Mouse (Mus musculus) forebrain, embryonic 15.5 days (tissue): ENCODE measurements around the gene Rfx4. TPM values are rescaled to one million over a fixed set of nuclear protein-coding genes. Genes with fewer than 3 reads are reported as not detected.

Experiments
- ATAC-seq: fragments of 200-750 bp; cut with Nextera tagmentation; replicated peaks from 2 replicates; pipeline ENCODE4 v1.8.0; 2017; ENCODE audit warnings: mild to moderate bottlenecking, moderate TSS enrichment, moderate library complexity
- H3K27ac ChIP-seq: fragments of 300-500 bp; sonication (generic); replicated peaks from 2 replicates; pipeline ENCODE4 v1.5.1; 2015; ENCODE audit warnings: mild to moderate bottlenecking, inconsistent platforms
- H3K27me3 ChIP-seq: fragments of 300-500 bp; sonication (generic); 2 replicates; pipeline ENCODE4 v1.6.1; 2015; ENCODE audit warnings: inconsistent platforms
- H3K36me3 ChIP-seq: fragments of 300-500 bp; sonication (generic); 2 replicates; pipeline ENCODE4 v1.6.1; 2015; ENCODE audit warnings: mild to moderate bottlenecking, inconsistent platforms
- H3K4me1 ChIP-seq: fragments of 300-500 bp; sonication (generic); 2 replicates; pipeline ENCODE4 v1.6.1; 2015; ENCODE audit warnings: inconsistent platforms
- H3K4me2 ChIP-seq: fragments of 300-500 bp; sonication (generic); replicated peaks from 2 replicates; pipeline ENCODE4 v1.6.1; 2015; ENCODE audit warnings: mild to moderate bottlenecking, inconsistent platforms
- H3K4me3 ChIP-seq: fragments of 300-500 bp; sonication (generic); 2 replicates; pipeline ENCODE4 v1.5.1; 2015; ENCODE audit warnings: mild to moderate bottlenecking, inconsistent platforms
- H3K9ac ChIP-seq: fragments of 300-500 bp; sonication (generic); replicated peaks from 2 replicates; pipeline ENCODE4 v1.6.1; 2015; ENCODE audit warnings: mild to moderate bottlenecking, inconsistent platforms
- H3K9me3 ChIP-seq: fragments of 300-500 bp; sonication (generic); 2 replicates; pipeline ENCODE4 v1.6.1; 2016; ENCODE audit warnings: inconsistent platforms
- WGBS: fragments of 180-500 bp; shearing (Covaris S2); methylation state at CpG from one replicate; pipeline ENCODE4 v1.1.7; 2015; ENCODE audit warnings: mixed read lengths; 5-methylcytosine and 5-hydroxymethylcytosine counted together
- polyA plus RNA-seq: library from polyadenylated mRNA; unstranded; fragments of >200 nt; fragmentation: Nextera tagmentation; extraction: Ambion mirVana; gene quantifications from 2 replicates; pipeline ENCODE4 v1.2.1, GENCODE M21; 2015

The Rfx4 gene
- polyA plus RNA-seq, 1 experiment from 2014 or later = 7.1 TPM

GRCm38 (mm10) chr10:84936832-84937515 lies 181.1 kb downstream of the Rfx4 start:
- Histone ChIP-seq H3K4me2 (no peak overlapping the region), H3K4me1 (no peaks in the 10 kb centered on the region), H3K36me3 (no peaks in the 10 kb centered on the region; the same call in 1 of the 2 replicates), H3K4me3 (no peak overlapping the region), H3K27me3 (no peaks in the 10 kb centered on the region), H3K27ac (no peak overlapping the region), H3K9ac (no peak overlapping the region), H3K9me3 (no peaks in the 10 kb centered on the region)
- WGBS = 85% methylated on average over 4 of the region's 4 CpGs
- ATAC-seq = no peak

GRCm38 (mm10) chr10:84938094-84938820 lies 182.4 kb downstream of the Rfx4 start:
- H3K36me3 ChIP-seq = no peaks in the 10 kb centered on the region; the same call in 1 of the 2 replicates
- ATAC-seq = no peak
- no peaks in the 10 kb centered on the region for H3K9me3 ChIP-seq
- no peak overlapping the region for H3K4me3 ChIP-seq
- no peak overlapping the region for H3K9ac ChIP-seq
- H3K27me3 ChIP-seq = no peaks in the 10 kb centered on the region
- WGBS = 71% methylated on average over 14 of the region's 14 CpGs
- no peak overlapping the region for H3K4me2 ChIP-seq
- no peak overlapping the region for H3K27ac ChIP-seq
- H3K4me1 ChIP-seq = no peaks in the 10 kb centered on the region

DNA sequence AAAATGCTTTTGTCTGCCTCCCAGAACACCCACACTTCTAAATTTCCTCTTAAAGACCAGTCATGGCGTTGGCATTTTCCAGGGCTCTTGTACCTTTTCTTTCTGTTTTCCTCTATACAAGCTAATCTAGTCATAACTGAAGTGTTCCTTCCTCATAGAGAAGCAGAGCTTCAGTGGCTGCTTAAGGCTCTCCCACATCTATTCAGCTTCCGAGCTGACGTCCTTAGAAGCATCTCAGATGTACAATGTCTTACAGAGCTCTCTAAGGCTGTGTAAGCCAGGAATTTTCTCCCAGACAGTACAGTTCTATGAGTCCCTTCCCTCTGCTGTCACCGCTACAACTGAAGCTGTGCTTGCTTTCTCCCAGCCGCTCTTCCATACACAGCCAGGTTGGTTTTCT lies 183.0 kb downstream of the Rfx4 start:
- ATAC-seq = no peak
- H3K9ac ChIP-seq = no peak overlapping the region
- H3K27ac ChIP-seq = no peak overlapping the region
- H3K4me3 ChIP-seq = no peak overlapping the region
- H3K36me3 ChIP-seq = no peaks in the 10 kb centered on the region; the same call in 1 of the 2 replicates
- H3K4me1 ChIP-seq = no peaks in the 10 kb centered on the region
- WGBS = 66% methylated on average over 5 of the region's 5 CpGs
- no peaks in the 10 kb centered on the region for H3K27me3 ChIP-seq
- no peak overlapping the region for H3K4me2 ChIP-seq
- no peaks in the 10 kb centered on the region for H3K9me3 ChIP-seq

GRCm38 (mm10) chr10:84940356-84940755 lies 184.5 kb downstream of the Rfx4 start:
- no peak for ATAC-seq
- Histone ChIP-seq H3K27me3 (no peaks in the 10 kb centered on the region), H3K27ac (no peak overlapping the region), H3K4me3 (no peak overlapping the region), H3K4me1 (no peaks in the 10 kb centered on the region), H3K36me3 (no peaks in the 10 kb centered on the region; the same call in 1 of the 2 replicates), H3K4me2 (no peak overlapping the region), H3K9me3 (no peaks in the 10 kb centered on the region), H3K9ac (no peak overlapping the region)
- 82% methylated on average over 1 of the region's 1 CpGs for WGBS

DNA sequence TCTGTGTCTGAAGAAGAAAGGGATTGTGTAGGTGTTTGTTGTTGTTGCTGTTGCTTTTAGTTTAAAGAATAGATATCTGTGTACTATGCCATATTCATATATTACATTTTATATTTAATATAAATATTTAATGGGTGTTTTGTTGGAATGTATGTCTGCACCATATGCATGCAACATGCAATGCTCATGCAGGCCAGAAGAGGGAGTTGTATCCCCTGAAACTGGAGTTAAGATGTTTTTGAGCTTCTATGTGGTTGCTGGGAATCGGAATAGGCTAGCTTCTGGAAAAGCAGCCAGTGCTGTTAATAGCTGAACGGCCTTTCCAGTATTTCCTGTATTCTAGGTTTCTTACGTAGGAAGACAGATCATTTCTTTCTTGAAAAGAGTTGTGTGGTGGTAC lies 189.8 kb downstream of the Rfx4 start:
- WGBS = 96% methylated on average over 3 of the region's 3 CpGs
- no peaks in the 10 kb centered on the region for H3K4me1 ChIP-seq

DNA sequence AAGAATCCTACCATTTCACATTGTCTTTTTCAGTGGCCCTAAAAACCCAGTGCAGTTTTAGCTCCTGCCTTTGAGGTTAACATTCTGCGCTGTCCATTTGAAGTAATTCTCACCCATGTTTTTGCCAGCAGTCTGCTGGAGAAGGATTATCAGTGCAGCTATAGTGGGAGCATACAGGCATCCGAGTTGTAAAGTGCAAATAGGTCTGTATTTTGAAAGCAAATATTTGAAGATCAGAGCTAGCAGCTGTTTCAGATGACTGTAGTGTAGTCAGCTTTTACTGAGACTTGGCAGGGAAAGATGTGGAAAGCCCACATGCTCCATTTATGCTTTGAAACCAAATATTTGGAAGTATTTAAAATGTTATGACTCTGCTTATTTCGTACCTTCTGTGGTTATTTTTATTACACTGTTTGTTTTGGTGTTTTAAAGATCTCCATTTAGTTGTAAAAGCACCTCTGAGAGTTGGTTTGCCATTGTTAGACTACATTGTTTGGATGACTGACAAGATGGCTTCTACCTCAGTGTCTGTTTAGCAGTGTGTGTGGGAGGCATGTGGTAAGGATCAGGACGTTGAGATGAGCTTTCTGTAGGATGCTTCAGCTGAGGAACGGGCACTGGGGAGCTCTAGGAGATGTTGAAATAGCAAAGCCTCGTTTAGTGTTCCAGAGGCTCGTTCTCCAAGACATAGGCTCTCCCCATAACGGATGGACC lies 193.3 kb downstream of the Rfx4 start:
- Histone ChIP-seq H3K9ac (no peak overlapping the region), H3K36me3 (peaks cover 16% of the 10 kb centered on the region), H3K9me3 (no peaks in the 10 kb centered on the region), H3K4me1 (no peaks in the 10 kb centered on the region), H3K27me3 (no peaks in the 10 kb centered on the region), H3K4me3 (no peak overlapping the region), H3K27ac (no peak overlapping the region), H3K4me2 (no peak overlapping the region)
- 70% methylated on average over 8 of the region's 8 CpGs for WGBS
- ATAC-seq = no peak

More for the DNA sequence above, 189.8 kb downstream of the Rfx4 start:
- Histone ChIP-seq H3K27me3 (no peaks in the 10 kb centered on the region), H3K9me3 (no peaks in the 10 kb centered on the region), H3K4me2 (no peak overlapping the region), H3K36me3 (peaks cover 16% of the 10 kb centered on the region), H3K4me3 (no peak overlapping the region), H3K27ac (no peak overlapping the region), H3K9ac (no peak overlapping the region)
- no peak for ATAC-seq

DNA sequence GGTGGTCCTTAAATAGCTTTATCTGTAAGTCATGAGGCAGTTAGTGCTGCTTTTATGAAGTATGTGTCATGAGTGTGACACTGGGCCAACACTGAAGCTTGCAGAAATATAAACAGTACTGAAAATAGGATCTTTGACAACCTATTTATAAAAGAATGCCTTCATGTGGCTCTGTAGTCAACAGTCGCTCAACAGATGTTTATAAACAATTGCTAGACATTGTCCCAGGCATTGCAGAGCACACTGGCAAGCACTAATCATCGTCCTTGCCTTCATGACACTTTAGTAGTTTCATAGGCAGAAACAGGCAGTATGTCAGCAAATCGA lies 193.8 kb downstream of the Rfx4 start:
- Histone ChIP-seq H3K9ac (no peak overlapping the region), H3K4me1 (no peaks in the 10 kb centered on the region), H3K36me3 (peaks cover 16% of the 10 kb centered on the region), H3K27ac (no peak overlapping the region), H3K4me3 (no peak overlapping the region), H3K9me3 (no peaks in the 10 kb centered on the region), H3K27me3 (no peaks in the 10 kb centered on the region), H3K4me2 (no peak overlapping the region)
- no peak for ATAC-seq
- 89% methylated on average over 3 of the region's 3 CpGs for WGBS

DNA sequence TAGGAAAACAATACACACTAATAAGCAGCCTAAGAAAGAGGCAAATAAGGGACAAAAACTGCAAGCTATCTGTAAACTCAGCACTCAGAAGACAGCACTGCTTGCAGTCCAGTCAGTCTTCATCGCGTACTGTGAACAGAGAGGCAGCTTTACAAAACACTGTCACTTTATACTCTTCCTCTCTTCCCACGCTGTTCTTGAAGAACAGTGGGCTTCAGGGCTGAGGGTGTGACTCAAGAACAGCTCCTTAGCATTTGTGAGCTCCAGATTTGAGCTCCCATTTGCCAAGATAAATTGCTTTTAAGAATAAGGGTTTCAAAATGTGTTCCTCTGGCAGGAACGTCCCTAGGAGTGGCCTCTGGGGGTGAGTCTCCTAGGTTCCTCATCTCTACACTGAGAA lies 194.5 kb downstream of the Rfx4 start:
- H3K4me2 ChIP-seq = no peak overlapping the region
- H3K9ac ChIP-seq = no peak overlapping the region
- H3K27me3 ChIP-seq = no peaks in the 10 kb centered on the region
- WGBS = 78% methylated on average over 4 of the region's 4 CpGs
- H3K36me3 ChIP-seq = peaks cover 16% of the 10 kb centered on the region
- no peak overlapping the region for H3K27ac ChIP-seq
- H3K9me3 ChIP-seq = no peaks in the 10 kb centered on the region
- H3K4me3 ChIP-seq = no peak overlapping the region
- ATAC-seq = no peak
- H3K4me1 ChIP-seq = no peaks in the 10 kb centered on the region

DNA sequence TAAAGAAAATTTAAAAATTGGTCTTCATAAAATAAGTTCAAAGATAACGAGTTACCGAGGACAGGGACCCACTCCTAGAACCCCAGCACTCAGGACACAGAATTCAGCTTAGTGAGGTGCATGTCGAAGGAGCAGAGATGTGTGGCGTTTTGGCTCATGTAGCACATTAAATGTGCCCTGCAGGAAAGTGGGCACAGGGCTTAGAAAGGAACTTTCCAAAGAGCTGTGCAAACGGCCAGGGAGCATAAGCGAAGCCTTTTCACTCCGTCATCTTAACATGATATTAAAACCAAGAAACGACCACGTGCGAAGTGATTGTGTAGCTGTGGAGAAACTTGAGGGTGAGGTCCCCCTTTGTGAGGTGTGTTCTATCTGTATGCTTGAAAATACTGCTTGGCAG lies 198.4 kb downstream of the Rfx4 start:
- no peak overlapping the region for H3K4me3 ChIP-seq
- ATAC-seq = no peak
- peaks cover 4% of the 10 kb centered on the region; the same call in 1 of the 2 replicates for H3K36me3 ChIP-seq
- no peaks in the 10 kb centered on the region for H3K4me1 ChIP-seq
- H3K9me3 ChIP-seq = no peaks in the 10 kb centered on the region
- no peak overlapping the region for H3K4me2 ChIP-seq
- H3K9ac ChIP-seq = no peak overlapping the region
- H3K27me3 ChIP-seq = no peaks in the 10 kb centered on the region
- 90% methylated on average over 10 of the region's 10 CpGs for whole genome bisulfite sequencing
- no peak overlapping the region for H3K27ac ChIP-seq

Other genes starting within 250 kb of the Rfx4 start
- gene Ckap4, start 222.0 kb upstream of the Rfx4 start, polyA plus RNA-seq = 41.9 and 44.1 TPM in 2 replicates
- gene Tcp11l2, start 179.4 kb upstream of the Rfx4 start, polyA plus RNA-seq = 30.8 and 34.8 TPM in 2 replicates
- 15.3 and 16.5 TPM in 2 replicates for gene Polr3b, start 133.8 kb upstream of the Rfx4 start, polyA plus RNA-seq
- gene Ric8b, start 161.6 kb downstream of the Rfx4 start, polyA plus RNA-seq = 40.5 and 43.6 TPM in 2 replicates